Mouse (Mus musculus) spleen, adult 2 months (tissue): Measurements from ENCODE around the gene Pnp. TPM values are rescaled to one million over a fixed set of nuclear protein-coding genes. Genes with fewer than 3 reads are reported as not detected.
"Not testable (repeated sequence)": the region's sequence is repeated elsewhere in the genome, so short reads cannot be mapped to it uniquely, and the experiment has no call there.

Experiments
- DNase-seq, 2 experiments: peaks; one replicate each; pipeline versions ENCODE4 v3.0.0 to v3.0.0-alpha.2; 2012 to 2021; ENCODE audit warnings: low spot score in 2 of 2, low read depth in 1 of 2
- H3K27ac ChIP-seq: fragments of 200-500 bp; 2 replicates; pipeline ENCODE4 v1.5.1; 2012; ENCODE audit warnings: low read length, inconsistent platforms; ENCODE audit not compliant: insufficient read depth
- H3K27me3 ChIP-seq: fragments of 200-500 bp; 2 replicates; pipeline ENCODE4 v1.6.1; 2012; ENCODE audit warnings: mild to moderate bottlenecking, moderate library complexity, low read length, inconsistent platforms; ENCODE audit not compliant: control insufficient read depth, insufficient read depth
- H3K36me3 ChIP-seq: fragments of 200-500 bp; 2 replicates; pipeline ENCODE4 v1.6.1; 2012; ENCODE audit warnings: mild to moderate bottlenecking, low read length, inconsistent platforms; ENCODE audit not compliant: control insufficient read depth, insufficient read depth
- H3K4me1 ChIP-seq: fragments of 200-500 bp; 2 replicates; pipeline ENCODE4 v1.6.1; 2011; ENCODE audit warnings: inconsistent platforms; ENCODE audit not compliant: control insufficient read depth, insufficient read depth, insufficient read length
- H3K4me3 ChIP-seq: fragments of 200-500 bp; 2 replicates; pipeline ENCODE4 v1.5.1; 2011; ENCODE audit warnings: mild to moderate bottlenecking, inconsistent platforms; ENCODE audit not compliant: insufficient read depth, insufficient read length; ENCODE audit errors: extremely low read depth
- CTCF ChIP-seq: fragments of 200-500 bp; IDR thresholded peaks from 2 replicates; pipeline ENCODE4 v1.5.1; 2011; ENCODE audit warnings: mild to moderate bottlenecking, inconsistent platforms; ENCODE audit not compliant: insufficient read depth, insufficient read length, insufficient replicate concordance; ENCODE audit errors: extremely low read depth
- POLR2A ChIP-seq: fragments of 200-500 bp; IDR thresholded peaks from 2 replicates; pipeline ENCODE4 v1.6.1; 2011; ENCODE audit warnings: low read depth, low read length, inconsistent platforms
- WGBS: fragments of 180-500 bp; shearing (Covaris S2); methylation state at CpG from one replicate; pipeline ENCODE4 v1.1.7; 2018; 5-methylcytosine and 5-hydroxymethylcytosine counted together
- polyA plus RNA-seq: library from polyadenylated mRNA; depleted of rRNA; stranded (reverse); fragments of >200 nt; gene quantifications from 2 replicates; pipeline ENCODE4 v1.2.3, GENCODE M21; 2012

The Pnp gene
- polyA plus RNA-seq, 1 experiment: 27.0 TPM

GRCm38 (mm10) chr14:50931493-50932020 is 675 bp downstream of the Pnp start:
- Histone ChIP-seq H3K4me3 (peak overlapping the region; percentile 74), H3K27me3 (no peaks in the 10 kb centered on the region), H3K27ac (peak overlapping the region; percentile 84), H3K36me3 (peaks cover 26% of the 10 kb centered on the region), H3K4me1 (peaks cover 8% of the 10 kb centered on the region; the same call in 1 of the 2 replicates)
- TF ChIP-seq CTCF (no peak), POLR2A (no peak)
- 17% methylated on average over 12 of the region's 12 CpGs for WGBS
- no peak for DNase-seq

- TF ChIP-seq CTCF: no peak
- TF ChIP-seq POLR2A: no peak
Observed at GRCm38 (mm10) chr14:50936649-50937048, 5.8 kb downstream of the Pnp start.

GRCm38 (mm10) chr14:50938119-50938908 is 7.4 kb downstream of the Pnp start:
- H3K4me3 ChIP-seq: no peak overlapping the region
- no peaks in the 10 kb centered on the region for H3K4me1 ChIP-seq
- no peaks in the 10 kb centered on the region for H3K36me3 ChIP-seq
- WGBS: 91% methylated on average over 3 of the region's 3 CpGs
- H3K27ac ChIP-seq: no peak overlapping the region
- no peak for DNase-seq
- no peaks in the 10 kb centered on the region for H3K27me3 ChIP-seq
- no peak for TF ChIP-seq POLR2A
- TF ChIP-seq CTCF: no peak

More at GRCm38 (mm10) chr14:50936649-50937048, 5.8 kb downstream of the Pnp start:
- WGBS: 85% methylated on average over 1 of the region's 1 CpGs
- no peaks in the 10 kb centered on the region for H3K27me3 ChIP-seq
- H3K4me3 ChIP-seq: no peak overlapping the region
- H3K36me3 ChIP-seq: no peaks in the 10 kb centered on the region
- no peak overlapping the region for H3K27ac ChIP-seq
- DNase-seq: no peak
- no peaks in the 10 kb centered on the region for H3K4me1 ChIP-seq

DNA sequence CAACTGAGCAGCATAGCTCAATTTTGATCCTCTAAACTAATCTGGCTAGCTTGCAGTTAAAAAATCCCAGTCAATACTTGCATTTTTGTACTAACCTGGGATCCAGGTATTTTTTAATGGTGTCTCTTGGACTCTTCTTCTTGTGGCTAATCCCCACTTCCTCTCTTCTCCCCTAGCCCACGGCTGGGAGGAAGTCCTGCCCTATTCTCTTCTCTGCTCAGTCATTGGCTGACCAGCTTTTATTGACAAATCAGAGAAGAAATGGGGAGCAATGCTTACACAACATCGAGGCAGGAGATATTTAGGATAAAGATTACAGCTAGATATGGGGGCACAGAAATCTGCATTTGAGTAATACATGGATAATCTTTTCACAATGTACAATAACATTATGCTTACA is 8.1 kb downstream of the Pnp start:
- no peak overlapping the region for H3K4me3 ChIP-seq
- DNase-seq: no peak
- H3K27me3 ChIP-seq: no peaks in the 10 kb centered on the region
- no peak overlapping the region for H3K27ac ChIP-seq
- no peaks in the 10 kb centered on the region for H3K36me3 ChIP-seq
- TF ChIP-seq CTCF: no peak
- no peak for TF ChIP-seq POLR2A
- H3K4me1 ChIP-seq: no peaks in the 10 kb centered on the region
- WGBS: 16% methylated on average over 2 of the region's 2 CpGs

- WGBS: 3% methylated on average over 31 of the region's 31 CpGs
- H3K36me3 ChIP-seq: 0 out of 2 replicates have a peak, but pooled peaks cover 1% of the 10 kb centered on the region
- H3K27ac ChIP-seq: peak within 1 kb of the TSS; percentile 86
- DNase-seq: peak; percentile 80 to 84
- H3K4me1 ChIP-seq: no peaks in the 10 kb centered on the region; the same call in 1 of the 2 replicates
- peak within 1 kb of the TSS; percentile 68 for H3K4me3 ChIP-seq
- H3K27me3 ChIP-seq: no peaks in the 10 kb centered on the region
- peak; percentile 16; the same call in 1 of the 2 replicates for TF ChIP-seq CTCF
- peak; percentile 96 for TF ChIP-seq POLR2A
Observed at GRCm38 (mm10) chr14:50943932-50944667, 13.2 kb downstream of the Pnp start, which contains the start of gene Gm49342. Gene Gm49342, plus strand, starts transcription at chr14:50944517.

DNA sequence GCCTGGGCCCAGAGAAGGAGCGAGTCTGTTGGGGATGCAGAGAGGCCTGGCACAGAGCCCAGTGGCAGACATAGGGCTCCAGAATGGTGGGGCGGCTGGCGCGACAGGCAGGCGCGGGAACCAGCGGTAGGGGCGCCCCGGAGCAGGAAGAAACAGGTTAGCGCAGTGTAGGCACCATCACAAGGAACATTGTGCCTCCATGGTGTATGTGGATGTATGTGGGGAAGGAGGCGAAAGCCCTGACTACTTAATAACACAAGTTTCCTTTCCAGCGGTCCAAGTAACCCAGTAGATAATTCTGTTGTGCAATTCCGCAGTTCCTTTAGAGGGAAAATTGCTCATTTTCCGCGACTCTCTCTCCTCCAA is 13.8 kb downstream of the Pnp start:
- H3K27me3 ChIP-seq, H3K36me3 ChIP-seq, H3K4me1 ChIP-seq: not testable (repeated sequence)
- Histone ChIP-seq H3K4me3 (peak overlapping the region; percentile 68), H3K27ac (peak overlapping the region; percentile 86)
- peak; percentile 0; the same call in 1 of the 2 replicates for TF ChIP-seq CTCF
- DNase-seq: peak in 1 of 2 experiments; percentile 69
- under 1% methylated on average over 15 of the region's 15 CpGs for WGBS

DNA sequence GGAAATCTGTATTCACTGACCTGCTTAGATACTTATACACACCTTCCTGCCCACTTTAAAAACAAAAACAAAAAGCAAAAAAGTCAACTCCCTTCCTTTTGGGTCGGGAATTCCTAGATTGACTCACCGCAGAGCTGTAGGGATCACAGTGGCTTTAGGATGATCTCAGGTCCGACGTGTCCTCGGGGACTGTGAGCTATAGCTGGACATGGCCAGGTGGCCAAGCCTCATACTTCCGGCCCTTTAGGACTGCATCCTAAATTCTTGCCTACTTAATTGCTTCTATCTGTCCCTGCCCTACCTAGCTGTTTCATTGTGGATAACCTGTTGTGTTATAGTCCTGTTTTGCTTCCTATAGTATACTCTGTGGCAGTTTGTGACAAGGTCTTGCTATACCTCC is 14.2 kb downstream of the Pnp start:
- DNase-seq, H3K36me3 ChIP-seq, H3K27me3 ChIP-seq, H3K4me1 ChIP-seq: not testable (repeated sequence)
- Histone ChIP-seq H3K27ac (peak overlapping the region; percentile 86), H3K4me3 (peak overlapping the region; percentile 68)
- WGBS: 4% methylated on average over 6 of the region's 6 CpGs

DNA sequence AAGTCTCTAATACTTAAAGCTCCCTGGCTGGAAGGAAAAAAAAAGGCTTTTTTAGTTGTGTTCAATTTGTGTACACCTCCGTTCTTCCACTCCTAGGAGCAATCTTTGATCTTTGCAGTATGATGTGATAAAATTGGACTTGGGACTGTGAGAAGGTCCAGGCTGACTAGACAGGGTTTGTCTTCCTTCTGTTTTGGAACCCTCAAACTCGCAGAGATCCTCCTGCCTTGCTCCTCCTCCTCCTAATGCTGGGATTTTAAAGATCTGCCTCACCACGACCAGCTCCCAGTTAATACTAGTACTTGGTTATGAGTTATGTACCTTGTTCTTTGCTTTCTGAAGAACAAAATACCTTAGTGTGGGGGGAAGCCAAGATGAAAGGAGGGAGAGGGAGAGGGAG is 14.6 kb downstream of the Pnp start:
- H3K4me1 ChIP-seq, DNase-seq, H3K36me3 ChIP-seq, H3K27me3 ChIP-seq, H3K27ac ChIP-seq: not testable (repeated sequence)
- 7% methylated on average over 3 of the region's 3 CpGs for WGBS
- H3K4me3 ChIP-seq: peak overlapping the region; percentile 23
